Mouse (Mus musculus): ENCODE results near the gene 1700012B09Rik.

Gene 1700012B09Rik

GRCm38 (mm10) chr9:14730941-14731541 is 39.8 kb downstream of the 1700012B09Rik start:
- CTCF ChIA-PET, result no interaction called here

GRCm38 (mm10) chr9:14728365-14728764 is 42.5 kb downstream of the 1700012B09Rik start:
- CTCF ChIA-PET, result no interaction called here

- CTCF ChIA-PET, result no interaction called here
These were observed 44.2 kb downstream of the 1700012B09Rik start for GRCm38 (mm10) chr9:14726629-14727028.

- CTCF ChIA-PET, result no interaction called here
These were observed 44.8 kb downstream of the 1700012B09Rik start for GRCm38 (mm10) chr9:14726005-14726404.

GRCm38 (mm10) chr9:14724755-14725420 is 45.9 kb downstream of the 1700012B09Rik start:
- CTCF ChIA-PET, result no interaction called here

GRCm38 (mm10) chr9:14721610-14722009 is 49.2 kb downstream of the 1700012B09Rik start:
- CTCF ChIA-PET, result no interaction called here

- CTCF ChIA-PET, result no interaction called here
These were observed 50.4 kb downstream of the 1700012B09Rik start for GRCm38 (mm10) chr9:14720384-14720783.

- CTCF ChIA-PET, result no interaction called here
These were observed 52.5 kb downstream of the 1700012B09Rik start for GRCm38 (mm10) chr9:14718332-14718691.

GRCm38 (mm10) chr9:14717689-14718331 is 53.0 kb downstream of the 1700012B09Rik start:
- CTCF ChIA-PET, result no interaction called here

GRCm38 (mm10) chr9:14715258-14715657 is 55.6 kb downstream of the 1700012B09Rik start:
- CTCF ChIA-PET, result no interaction called here

GRCm38 (mm10) chr9:14710910-14711309 is 59.9 kb downstream of the 1700012B09Rik start:
- CTCF ChIA-PET, result no interaction called here
